Mouse (Mus musculus) limb, embryonic 14.5 days (tissue): Measurements from ENCODE around the gene Ctss. TPM values are rescaled to one million over a fixed set of nuclear protein-coding genes. Genes with fewer than 3 reads are reported as not detected.

Source experiments
- ATAC-seq: fragments of 200-750 bp; cut with Nextera tagmentation; 2 replicates; pipeline ENCODE4 v1.8.0; 2017; ENCODE audit warnings: low read depth, moderate number of reproducible peaks, moderate TSS enrichment; ENCODE audit not compliant: low FRiP score
- DNase-seq: peaks from one replicate; pipeline ENCODE4 v3.0.0-alpha.2; 2015; ENCODE audit warnings: low spot score
- H3K27ac ChIP-seq: fragments of 300-500 bp; sonication (generic); replicated peaks from 2 replicates; pipeline ENCODE4 v1.5.1; 2014; ENCODE audit warnings: low read depth, mild to moderate bottlenecking, low read length, moderate library complexity, mixed read lengths
- H3K27me3 ChIP-seq: fragments of 300-500 bp; sonication (generic); 2 replicates; pipeline ENCODE4 v1.6.1; 2014; ENCODE audit warnings: low read length, mixed read lengths; ENCODE audit not compliant: control insufficient read depth, insufficient read depth
- H3K36me3 ChIP-seq: fragments of 300-500 bp; sonication (generic); 2 replicates; pipeline ENCODE4 v1.6.1; 2014; ENCODE audit warnings: mild to moderate bottlenecking, low read length, moderate library complexity, mixed read lengths; ENCODE audit not compliant: control insufficient read depth, insufficient read depth
- H3K4me1 ChIP-seq: fragments of 300-500 bp; sonication (generic); 2 replicates; pipeline ENCODE4 v1.6.1; 2014; ENCODE audit warnings: antibody characterized with exemption, low read length, mixed read lengths; ENCODE audit not compliant: control insufficient read depth, insufficient read depth
- H3K4me2 ChIP-seq: fragments of 300-500 bp; sonication (generic); replicated peaks from 2 replicates; pipeline ENCODE4 v1.6.1; 2014; ENCODE audit warnings: low read depth, mild to moderate bottlenecking, low read length, moderate library complexity; ENCODE audit not compliant: severe bottlenecking
- H3K4me3 ChIP-seq: fragments of 300-500 bp; sonication (generic); replicated peaks from 2 replicates; pipeline ENCODE4 v1.5.1; 2014; ENCODE audit warnings: low read length
- H3K9ac ChIP-seq: fragments of 300-500 bp; sonication (generic); 2 replicates; pipeline ENCODE4 v1.6.1; 2014; ENCODE audit warnings: mild to moderate bottlenecking, low read depth, low read length, moderate library complexity; ENCODE audit not compliant: severe bottlenecking
- H3K9me3 ChIP-seq: fragments of 300-500 bp; sonication (generic); 2 replicates; pipeline ENCODE4 v1.6.1; 2016; ENCODE audit warnings: low read length; ENCODE audit not compliant: control insufficient read depth
- POLR2A ChIP-seq: fragments of 200-500 bp; IDR thresholded peaks from 2 replicates; pipeline ENCODE4 v1.8.0; 2012; ENCODE audit warnings: inconsistent platforms, mild to moderate bottlenecking, moderate library complexity, borderline replicate concordance; ENCODE audit not compliant: insufficient read depth, insufficient read length; ENCODE audit errors: extremely low read depth
- WGBS: fragments of 180-500 bp; shearing (Covaris S2); extraction: QIAGEN DNeasy Blood & Tissue Kit; methylation state at CpG from one replicate; pipeline ENCODE4 v1.1.7; 2014; 5-methylcytosine and 5-hydroxymethylcytosine counted together
- polyA plus RNA-seq, 2 experiments: library from polyadenylated mRNA; depleted of rRNA in 1 of 2; stranded (reverse) in 1 of 2; unstranded in 1 of 2; fragments of >200 nt; fragmentation: Nextera tagmentation in 1 of 2; extraction: Ambion mirVana in 1 of 2; gene quantifications; 2 replicates each; pipeline versions ENCODE4 v1.2.1 to v1.2.3; 2012 to 2014

Ctss gene
- polyA plus RNA-seq (2012; rRNA removed) (10.9 and 14.2 TPM in 2 replicates), polyA plus RNA-seq (2014; fragmentation: Nextera tagmentation; extraction: Ambion mirVana) (23.6 and 24.3 TPM in 2 replicates)

- H3K4me1 ChIP-seq, result no peaks in the 10 kb centered on the region
- H3K36me3 ChIP-seq, result no peaks in the 10 kb centered on the region
- ATAC-seq (no peak), DNase-seq (no peak)
- no peaks in the 10 kb centered on the region for H3K9me3 ChIP-seq
- TF ChIP-seq POLR2A, result no peak
- no peak within 1 kb of the TSS for H3K4me3 ChIP-seq
- WGBS, result 83% methylated on average over 8 of the region's 8 CpGs
- H3K9ac ChIP-seq, result no peak within 1 kb of the TSS
- H3K27ac ChIP-seq, result no peak within 1 kb of the TSS
- no peaks in the 10 kb centered on the region for H3K27me3 ChIP-seq
- H3K4me2 ChIP-seq, result no peak within 1 kb of the TSS
Observed at GRCm38 (mm10) chr3:95526622-95527211, at the start of gene Ctss. TSS of gene Ctss (plus strand) at chr3:95526786.

GRCm38 (mm10) chr3:95478966-95479365 is 47.6 kb upstream of the Ctss start:
- Histone ChIP-seq H3K4me1 (no peaks in the 10 kb centered on the region), H3K9me3 (no peaks in the 10 kb centered on the region), H3K4me3 (no peak overlapping the region), H3K27me3 (no peaks in the 10 kb centered on the region), H3K36me3 (peaks cover 77% of the 10 kb centered on the region), H3K4me2 (no peak overlapping the region), H3K27ac (no peak overlapping the region), H3K9ac (no peak overlapping the region)
- no peak for TF ChIP-seq POLR2A
- WGBS, result 97% methylated on average over 1 of the region's 1 CpGs
- DNase-seq, result no peak
- ATAC-seq, result no peak

GRCm38 (mm10) chr3:95486421-95486820 is 40.2 kb upstream of the Ctss start:
- 81% methylated on average over 2 of the region's 2 CpGs for WGBS

GRCm38 (mm10) chr3:95488679-95489078 is 37.9 kb upstream of the Ctss start:
- 93% methylated on average over 3 of the region's 3 CpGs for WGBS
- H3K36me3 ChIP-seq, result peaks cover 85% of the 10 kb centered on the region

More at GRCm38 (mm10) chr3:95486421-95486820, 40.2 kb upstream of the Ctss start:
- Histone ChIP-seq H3K9me3 (no peaks in the 10 kb centered on the region), H3K4me2 (no peak overlapping the region), H3K9ac (no peak overlapping the region), H3K27ac (no peak overlapping the region), H3K27me3 (no peaks in the 10 kb centered on the region), H3K4me1 (no peaks in the 10 kb centered on the region), H3K4me3 (no peak overlapping the region), H3K36me3 (peaks cover 82% of the 10 kb centered on the region)
- TF ChIP-seq POLR2A, result no peak
- DNase-seq, result no peak
- ATAC-seq, result no peak

GRCm38 (mm10) chr3:95490238-95490637 is 36.3 kb upstream of the Ctss start:
- Histone ChIP-seq H3K27ac (no peak overlapping the region), H3K4me1 (no peaks in the 10 kb centered on the region), H3K4me2 (no peak overlapping the region), H3K36me3 (peaks cover 94% of the 10 kb centered on the region), H3K9ac (no peak overlapping the region), H3K4me3 (no peak overlapping the region), H3K27me3 (no peaks in the 10 kb centered on the region), H3K9me3 (no peaks in the 10 kb centered on the region)
- DNase-seq, result no peak
- no peak for TF ChIP-seq POLR2A
- 84% methylated on average over 2 of the region's 2 CpGs for WGBS
- ATAC-seq, result no peak

More at GRCm38 (mm10) chr3:95488679-95489078, 37.9 kb upstream of the Ctss start:
- no peak for TF ChIP-seq POLR2A
- Histone ChIP-seq H3K4me2 (no peak overlapping the region), H3K9ac (no peak overlapping the region), H3K27me3 (no peaks in the 10 kb centered on the region), H3K9me3 (no peaks in the 10 kb centered on the region), H3K4me3 (no peak overlapping the region), H3K4me1 (no peaks in the 10 kb centered on the region), H3K27ac (no peak overlapping the region)
- ATAC-seq (no peak), DNase-seq (no peak)

- no peak overlapping the region for H3K9ac ChIP-seq
- H3K36me3 ChIP-seq, result peaks cover 69% of the 10 kb centered on the region
Observed at GRCm38 (mm10) chr3:95494342-95494741, 32.2 kb upstream of the Ctss start.

More at GRCm38 (mm10) chr3:95494342-95494741, 32.2 kb upstream of the Ctss start:
- Histone ChIP-seq H3K27me3 (no peaks in the 10 kb centered on the region), H3K4me3 (no peak overlapping the region), H3K4me1 (peaks cover 7% of the 10 kb centered on the region; the same call in 1 of the 2 replicates), H3K27ac (0 out of 2 replicates have a peak overlapping the region, but pooled peaks have one; percentile 26), H3K4me2 (no peak overlapping the region), H3K9me3 (no peaks in the 10 kb centered on the region)
- no peak for TF ChIP-seq POLR2A
- 36% methylated on average over 6 of the region's 6 CpGs for WGBS
- DNase-seq (peak; percentile 22), ATAC-seq (no peak)
